27 mouse cellular contexts compared by ENCODE assay signal in genomic region chr7:49348636-49349035, GRCm38 (mm10).
DNase-seq lines count a peak whose midpoint lies in the region; ATAC-seq and TF ChIP-seq lines count a peak whose summit lies in the region.
"Had no signal": no experiment of that assay in that cellular context is flagged by ENCODE, and none has a peak within 500 bp of the region (broad histone marks: within the 10 kb centered on the region; RNA-seq: fewer than 3 reads in every experiment).

No protein-coding gene starts in this region.

- H3K4me2 ChIP-seq in hindbrain, embryonic 12.5 days (replicated peaks): no peak overlapping the region
- H3K4me2 ChIP-seq in hindbrain, postnatal 0 days (ENCODE audit: low read depth, low read length): no peak overlapping the region
- H3K4me2 ChIP-seq: embryonic facial prominence, embryonic 12.5 days; embryonic facial prominence, embryonic 15.5 days; forebrain, embryonic 15.5 days; heart, embryonic 13.5 days; hindbrain, embryonic 15.5 days; intestine, embryonic 15.5 days had no signal

- H3K27ac ChIP-seq in hindbrain, embryonic 12.5 days: 0 out of 2 replicates have a peak overlapping the region, but pooled peaks have one; percentile 35
- H3K27ac ChIP-seq in hindbrain, postnatal 0 days: no peak overlapping the region
- H3K27ac ChIP-seq: embryonic facial prominence, embryonic 12.5 days; embryonic facial prominence, embryonic 15.5 days; forebrain, embryonic 15.5 days; heart, adult 2 months; heart, embryonic 10.5 days; heart, embryonic 13.5 days; hindbrain, embryonic 15.5 days; intestine, embryonic 15.5 days had no signal

- no peak for TF ChIP-seq CTCF in hindbrain, postnatal 0 days (IDR thresholded peaks at IDR 0.05; ENCODE audit: low read depth)

- H3K36me3 ChIP-seq in hindbrain, embryonic 12.5 days: no peaks in the 10 kb centered on the region
- H3K36me3 ChIP-seq in hindbrain, postnatal 0 days (ENCODE audit: insufficient read depth, low read length): no peaks in the 10 kb centered on the region
- H3K36me3 ChIP-seq: embryonic facial prominence, embryonic 12.5 days; embryonic facial prominence, embryonic 15.5 days; forebrain, embryonic 15.5 days; heart, embryonic 10.5 days; heart, embryonic 13.5 days; hindbrain, embryonic 15.5 days; intestine, embryonic 15.5 days had no signal

- H3K9ac ChIP-seq in hindbrain, embryonic 12.5 days: no peak overlapping the region
- H3K9ac ChIP-seq in hindbrain, postnatal 0 days (replicated peaks; ENCODE audit: low read length): no peak overlapping the region
- H3K9ac ChIP-seq: embryonic facial prominence, embryonic 12.5 days; embryonic facial prominence, embryonic 15.5 days; forebrain, embryonic 15.5 days; heart, embryonic 13.5 days; hindbrain, embryonic 15.5 days; intestine, embryonic 15.5 days had no signal

- no peak overlapping the region for H3K4me3 ChIP-seq in hindbrain, embryonic 12.5 days
- H3K4me3 ChIP-seq in hindbrain, postnatal 0 days (ENCODE audit: low read length): no peak overlapping the region
- H3K4me3 ChIP-seq: embryonic facial prominence, embryonic 12.5 days; embryonic facial prominence, embryonic 15.5 days; forebrain, embryonic 15.5 days; heart, adult 2 months; heart, embryonic 10.5 days; heart, embryonic 13.5 days; hindbrain, embryonic 15.5 days; intestine, embryonic 15.5 days had no signal

- no peak for ATAC-seq in hindbrain, embryonic 12.5 days (ENCODE audit: low FRiP score)
- no peak for ATAC-seq in hindbrain, postnatal 0 days
- ATAC-seq: activated CD4-positive, CD25-positive, alpha-beta regulatory T cell, adult 4 months; CD4-positive, CD25-positive, alpha-beta regulatory T cell, adult 4 months; forebrain, embryonic 15.5 days; intestine, embryonic 15.5 days; Patski had no signal

- WGBS in hindbrain, embryonic 12.5 days: 14% methylated on average over 2 of the region's 2 CpGs
- WGBS in hindbrain, postnatal 0 days: 22% methylated on average over 2 of the region's 2 CpGs

- intact Hi-C loops in heart, postnatal 25 days (cut with DNase I): no loop called here

- no peak for DNase-seq in hindbrain, postnatal 0 days (ENCODE audit: low spot score)
- peak; percentile 89 for DNase-seq in ES-CJ7 (ENCODE audit: low read depth, low spot score)
- peak; percentile 51 for DNase-seq in ZHBTc4 (ENCODE audit: low read depth, low spot score)
- no peak for DNase-seq in heart, postnatal 25 days (ENCODE audit: low spot score)
- no peak for DNase-seq in ovary, postnatal 36 days (ENCODE audit: low spot score)
- DNase-seq: adrenal gland, adult 8-10 months; adrenal gland, postnatal 25 days; cerebellum, adult 18-20 months; cerebellum, adult 9-11 months; cerebellum, postnatal 25 days; gastrocnemius, postnatal 10 days; gastrocnemius, postnatal 36 days; heart, adult 2 months; heart, postnatal 14 days; kidney, adult 11 months; kidney, adult 8-10 months had no signal

- peaks cover 35% of the 10 kb centered on the region for H3K4me1 ChIP-seq in hindbrain, embryonic 12.5 days
- 0 out of 2 replicates have a peak, but pooled peaks cover 2% of the 10 kb centered on the region for H3K4me1 ChIP-seq in hindbrain, postnatal 0 days (ENCODE audit: insufficient read depth, low read length)
- H3K4me1 ChIP-seq: embryonic facial prominence, embryonic 15.5 days had no signal

- H3K27me3 ChIP-seq in hindbrain, embryonic 12.5 days: peaks cover 4% of the 10 kb centered on the region
- H3K27me3 ChIP-seq in hindbrain, postnatal 0 days (ENCODE audit: insufficient read depth, low read length): no peaks in the 10 kb centered on the region
- H3K27me3 ChIP-seq: embryonic facial prominence, embryonic 15.5 days; hindbrain, embryonic 15.5 days; intestine, embryonic 15.5 days; Patski had no signal

- H3K9me3 ChIP-seq in hindbrain, embryonic 12.5 days (replicated peaks): no peaks in the 10 kb centered on the region
- H3K9me3 ChIP-seq in hindbrain, postnatal 0 days (ENCODE audit: low read length): no peaks in the 10 kb centered on the region
- H3K9me3 ChIP-seq: embryonic facial prominence, embryonic 12.5 days; embryonic facial prominence, embryonic 15.5 days; forebrain, embryonic 15.5 days; heart, embryonic 10.5 days; heart, embryonic 13.5 days; hindbrain, embryonic 15.5 days; intestine, embryonic 15.5 days had no signal

Comparison
In these comparisons a context has a peak if more than half of its experiments do, and no peak if none do; other contexts are left out.
1. DNase-seq: peak in ES-CJ7 (single experiment) and ZHBTc4 (single experiment); none in hindbrain, postnatal 0 days (single experiment), heart, postnatal 25 days (single experiment) and ovary, postnatal 36 days (single experiment).